ENCODE assay signal across 24 mouse cellular contexts in the genomic region with DNA sequence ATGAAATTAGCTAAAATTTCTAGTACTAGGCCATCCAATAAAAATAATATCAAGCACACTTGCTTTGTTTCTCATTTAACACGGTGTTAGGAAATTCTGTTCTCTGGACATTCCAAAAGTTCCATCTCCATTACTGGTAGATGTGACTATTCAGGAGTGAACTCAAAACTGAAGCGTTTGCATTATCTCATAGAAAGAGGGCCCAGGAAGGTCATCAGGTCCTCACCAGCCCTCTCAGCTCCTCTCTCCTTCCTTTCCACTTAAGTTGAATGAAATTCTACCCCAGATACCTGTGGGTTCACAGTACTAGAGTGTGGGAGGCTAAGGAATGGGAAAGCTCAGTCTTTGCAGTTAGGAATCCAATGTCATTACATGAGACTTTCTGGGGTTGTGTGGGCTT.
DNase-seq lines count a peak whose midpoint lies in the region; ATAC-seq and TF ChIP-seq lines count a peak whose summit lies in the region.
"Had no signal": no experiment of that assay in that cellular context is flagged by ENCODE, and none has a peak within 500 bp of the region (broad histone marks: within the 10 kb centered on the region; RNA-seq: fewer than 3 reads in every experiment).

No protein-coding gene starts in this region.

- H3K4me1 ChIP-seq in heart, embryonic 10.5 days: no peaks in the 10 kb centered on the region
- H3K4me1 ChIP-seq: embryonic facial prominence, embryonic 10.5 days; embryonic facial prominence, embryonic 12.5 days; forebrain, embryonic 13.5 days; forebrain, embryonic 15.5 days had no signal

- POLR2A ChIA-PET in Patski (lab: Charles Lee): no interaction called here

- peak; percentile 54 for ATAC-seq in Patski
- ATAC-seq: CD4-positive, CD25-positive, alpha-beta regulatory T cell, adult 4 months; forebrain, embryonic 13.5 days; forebrain, embryonic 15.5 days; forebrain, postnatal 0 days had no signal

- DNase-seq in Muller cell, postnatal 12 days (ENCODE audit: inconsistent ontology term): peak; percentile 78
- no peak for DNase-seq in Patski (ENCODE audit: low read depth, low spot score)
- DNase-seq in fibroblast of lung, adult 2 months (ENCODE audit: low read depth): peak; percentile 14
- DNase-seq in cerebellum, adult 8-10 months: no peak
- no peak for DNase-seq in heart, embryonic 10.5 days (ENCODE audit: low spot score)
- DNase-seq in left cerebral cortex, postnatal 4 days: no peak
- DNase-seq: adrenal gland, adult 2 months; adrenal gland, postnatal 10 days; adrenal gland, postnatal 25 days; B cell, adult 2 months; cerebellum, adult 11 months; cerebellum, adult 18-20 months; cerebellum, adult 9-10 months; cerebellum, postnatal 10 days; cerebellum, postnatal 25 days; forebrain, postnatal 0 days had no signal

- no peaks in the 10 kb centered on the region for H3K36me3 ChIP-seq in heart, embryonic 10.5 days
- H3K36me3 ChIP-seq: embryonic facial prominence, embryonic 10.5 days; embryonic facial prominence, embryonic 12.5 days; forebrain, embryonic 15.5 days; G1E had no signal

- no peak overlapping the region for H3K4me3 ChIP-seq in heart, embryonic 10.5 days
- H3K4me3 ChIP-seq: embryonic facial prominence, embryonic 10.5 days; embryonic facial prominence, embryonic 12.5 days; erythroblast, embryonic 14.5 days; forebrain, embryonic 13.5 days; forebrain, embryonic 15.5 days had no signal

- no peak for TF ChIP-seq CTCF in Patski (IDR thresholded peaks at IDR 0.05)

- H3K27ac ChIP-seq in heart, embryonic 10.5 days: no peak overlapping the region
- H3K27ac ChIP-seq: embryonic facial prominence, embryonic 10.5 days; embryonic facial prominence, embryonic 12.5 days; forebrain, embryonic 13.5 days; forebrain, embryonic 15.5 days had no signal

- WGBS in heart, embryonic 10.5 days: 61% methylated on average over 2 of the region's 2 CpGs

- intact Hi-C loops in left cerebral cortex, postnatal 4 days (cut with DNase I): no loop called here

- H3K9me3 ChIP-seq in heart, embryonic 10.5 days: no peaks in the 10 kb centered on the region
- H3K9me3 ChIP-seq: embryonic facial prominence, embryonic 10.5 days; embryonic facial prominence, embryonic 12.5 days; forebrain, embryonic 13.5 days; forebrain, embryonic 15.5 days had no signal

- no peaks in the 10 kb centered on the region for H3K27me3 ChIP-seq in Patski
- H3K27me3 ChIP-seq in heart, embryonic 10.5 days (ENCODE audit: insufficient read depth, poor library complexity, severe bottlenecking): no peaks in the 10 kb centered on the region
- H3K27me3 ChIP-seq: CH12.LX; embryonic facial prominence, embryonic 12.5 days; forebrain, embryonic 13.5 days; forebrain, embryonic 15.5 days had no signal

- in situ Hi-C loops in Patski (cut with MboI; ENCODE audit: low pct_unique_long_range_greater_than_20kb): no loop called here

- CTCF ChIA-PET in Patski (lab: Charles Lee): interaction anchor here (1.0 to 1.4 kb wide), 2 partner anchors 15 to 20 kb away, joined by 3 to 5 read pairs; no protein-coding TSS in a partner anchor

Comparison
In these comparisons a context has a peak if more than half of its experiments do, and no peak if none do; other contexts are left out.
1. DNase-seq: peak in Muller cell, postnatal 12 days (single experiment) and fibroblast of lung, adult 2 months (single experiment); none in Patski (single experiment), cerebellum, adult 8-10 months (single experiment), heart, embryonic 10.5 days (single experiment) and left cerebral cortex, postnatal 4 days (single experiment).